Mouse (Mus musculus) limb, embryonic 10.5 days (tissue): ENCODE measurements at regions not wholly inside any gene's neighbourhood (a gene's known extent, or its start where the extent isn't known, plus 50 kb on each side); places are given as distances from the start of the nearest gene placed in this dataset.
"Not testable (repeated sequence)": the region's sequence is repeated elsewhere in the genome, so short reads cannot be mapped to it uniquely, and the experiment has no call there.

Source experiments
- DNase-seq: peaks from one replicate; pipeline ENCODE4 v3.0.0-alpha.2; 2017; ENCODE audit warnings: low spot score
- H3K27ac ChIP-seq: fragments of 300-500 bp; sonication (generic); 2 replicates; pipeline ENCODE4 v1.5.1; 2016; ENCODE audit warnings: mild to moderate bottlenecking
- H3K27me3 ChIP-seq: fragments of 300-500 bp; sonication (generic); 2 replicates; pipeline ENCODE4 v1.6.1; 2016; ENCODE audit warnings: low read depth, mild to moderate bottlenecking; ENCODE audit not compliant: poor library complexity, severe bottlenecking
- H3K36me3 ChIP-seq: fragments of 300-500 bp; sonication (generic); 2 replicates; pipeline ENCODE4 v1.6.1; 2016; ENCODE audit warnings: mild to moderate bottlenecking, moderate library complexity
- H3K4me1 ChIP-seq: fragments of 300-500 bp; sonication (generic); 2 replicates; pipeline ENCODE4 v1.6.1; 2016
- H3K4me3 ChIP-seq: fragments of 300-500 bp; sonication (generic); 2 replicates; pipeline ENCODE4 v1.5.1; 2016; ENCODE audit warnings: mild to moderate bottlenecking, moderate library complexity
- H3K9me3 ChIP-seq: fragments of 300-500 bp; sonication (generic); replicated peaks from 2 replicates; pipeline ENCODE4 v1.6.1; 2016; ENCODE audit warnings: mild to moderate bottlenecking
- WGBS: fragments of 180-500 bp; shearing (Covaris S2); methylation state at CpG from one replicate; pipeline ENCODE4 v1.1.7; 2016; 5-methylcytosine and 5-hydroxymethylcytosine counted together

- Histone ChIP-seq H3K9me3 (peaks cover 14% of the 10 kb centered on the region; the same call in 1 of the 2 replicates), H3K4me1 (peaks cover 22% of the 10 kb centered on the region)
Measured at GRCm38 (mm10) chr17:27294208-27294604, 89.9 kb upstream of the Lemd2 start.

DNA sequence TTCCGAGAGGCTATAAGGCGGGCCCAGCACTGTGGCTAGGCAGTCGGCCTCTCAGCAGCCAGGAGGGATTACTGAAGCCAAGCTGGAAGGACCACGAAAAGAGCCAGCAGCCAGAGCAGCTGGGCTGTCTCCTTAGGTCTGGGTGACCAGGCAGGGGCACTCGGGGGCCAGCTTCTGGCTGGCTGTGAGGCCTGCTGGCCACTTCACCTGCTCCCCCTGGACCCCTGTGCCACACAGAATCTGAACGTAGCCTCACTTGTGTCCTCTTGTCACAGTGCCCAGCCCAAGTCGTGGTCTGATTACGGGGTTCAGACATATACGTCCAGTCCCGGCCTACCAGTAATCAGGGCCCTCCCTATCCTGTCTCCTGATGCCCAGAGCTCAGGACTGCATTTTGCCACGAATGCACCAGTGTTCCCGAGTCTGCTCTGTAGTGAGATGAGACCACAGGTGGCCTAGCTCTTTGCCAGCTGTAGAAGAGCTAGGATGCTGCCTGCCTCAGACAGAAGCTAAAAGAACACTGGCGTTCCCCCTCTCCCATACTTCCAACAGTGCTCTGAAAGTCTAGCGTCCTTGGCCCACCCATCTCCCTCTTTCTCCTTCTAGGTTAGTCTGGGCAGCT is 89.4 kb upstream of the Lemd2 start:
- no peaks in the 10 kb centered on the region for H3K27me3 ChIP-seq
- WGBS: 82% methylated on average over 14 of the region's 14 CpGs
- H3K4me1 ChIP-seq: peaks cover 22% of the 10 kb centered on the region
- H3K9me3 ChIP-seq: peaks cover 14% of the 10 kb centered on the region; the same call in 1 of the 2 replicates
- H3K4me3 ChIP-seq: no peak overlapping the region
- no peak for DNase-seq
- peak overlapping the region; percentile 63; the same call in 1 of the 2 replicates for H3K27ac ChIP-seq
- no peaks in the 10 kb centered on the region for H3K36me3 ChIP-seq

More at GRCm38 (mm10) chr17:27294208-27294604, 89.9 kb upstream of the Lemd2 start:
- H3K36me3 ChIP-seq: no peaks in the 10 kb centered on the region
- H3K4me3 ChIP-seq: no peak overlapping the region
- H3K27ac ChIP-seq: peak overlapping the region; percentile 63; the same call in 1 of the 2 replicates
- 46% methylated on average over 5 of the region's 5 CpGs for WGBS
- no peak for DNase-seq
- H3K27me3 ChIP-seq: no peaks in the 10 kb centered on the region

- 81% methylated on average over 10 of the region's 10 CpGs for WGBS
- Histone ChIP-seq H3K27ac (no peak overlapping the region; the same call in 1 of the 2 replicates), H3K4me1 (peaks cover 22% of the 10 kb centered on the region), H3K9me3 (peaks cover 14% of the 10 kb centered on the region; the same call in 1 of the 2 replicates), H3K27me3 (no peaks in the 10 kb centered on the region), H3K36me3 (no peaks in the 10 kb centered on the region), H3K4me3 (no peak overlapping the region)
- DNase-seq: no peak
Measured at GRCm38 (mm10) chr17:27291673-27292072, 87.4 kb upstream of the Lemd2 start.

GRCm38 (mm10) chr17:27291176-27291575 is 86.9 kb upstream of the Lemd2 start:
- Histone ChIP-seq H3K9me3 (peaks cover 14% of the 10 kb centered on the region; the same call in 1 of the 2 replicates), H3K27ac (no peak overlapping the region), H3K4me1 (peaks cover 22% of the 10 kb centered on the region), H3K4me3 (no peak overlapping the region), H3K27me3 (no peaks in the 10 kb centered on the region), H3K36me3 (no peaks in the 10 kb centered on the region)
- WGBS: 95% methylated on average over 14 of the region's 14 CpGs
- no peak for DNase-seq

GRCm38 (mm10) chr17:27290311-27290710 is 86.0 kb upstream of the Lemd2 start:
- WGBS: 97% methylated on average over 16 of the region's 16 CpGs

GRCm38 (mm10) chr17:27289804-27290203 is 85.5 kb upstream of the Lemd2 start:
- not testable (repeated sequence) for H3K4me3 ChIP-seq, H3K27ac ChIP-seq, DNase-seq, H3K27me3 ChIP-seq, H3K36me3 ChIP-seq
- WGBS: 94% methylated on average over 14 of the region's 15 CpGs
- Histone ChIP-seq H3K4me1 (peaks cover 22% of the 10 kb centered on the region), H3K9me3 (peaks cover 14% of the 10 kb centered on the region; the same call in 1 of the 2 replicates)

More at GRCm38 (mm10) chr17:27290311-27290710, 86.0 kb upstream of the Lemd2 start:
- Histone ChIP-seq H3K9me3 (peaks cover 14% of the 10 kb centered on the region; the same call in 1 of the 2 replicates), H3K36me3 (no peaks in the 10 kb centered on the region), H3K27me3 (no peaks in the 10 kb centered on the region), H3K4me1 (peaks cover 22% of the 10 kb centered on the region), H3K27ac (no peak overlapping the region), H3K4me3 (no peak overlapping the region)
- no peak for DNase-seq

- H3K4me3 ChIP-seq, H3K27ac ChIP-seq, H3K4me1 ChIP-seq, DNase-seq, H3K36me3 ChIP-seq, H3K27me3 ChIP-seq: not testable (repeated sequence)
- WGBS: 96% methylated on average over 10 of the region's 10 CpGs
- peaks cover 14% of the 10 kb centered on the region; the same call in 1 of the 2 replicates for H3K9me3 ChIP-seq
Measured at GRCm38 (mm10) chr17:27287986-27288385, 83.7 kb upstream of the Lemd2 start.

DNA sequence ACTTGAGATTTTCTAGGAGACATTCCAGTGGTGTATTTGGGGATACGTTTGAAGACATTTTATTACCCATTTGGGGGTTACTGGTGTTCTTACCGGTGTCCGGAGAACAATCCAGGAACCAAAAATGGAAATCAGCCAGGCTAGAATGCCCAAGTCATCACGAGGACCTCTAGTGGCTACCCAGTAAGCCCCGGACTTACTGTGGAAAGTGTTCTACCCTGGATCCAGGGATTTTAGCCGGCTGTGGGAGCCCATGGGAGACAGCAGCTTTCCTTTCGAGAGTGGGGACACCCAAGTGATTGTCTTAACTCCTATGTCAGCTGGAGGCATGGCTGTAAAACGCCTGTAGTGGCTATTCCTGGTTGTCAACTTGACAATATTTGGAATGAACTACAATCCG is 77.0 kb upstream of the Lemd2 start:
- WGBS: 80% methylated on average over 9 of the region's 9 CpGs
- H3K9me3 ChIP-seq: 0 out of 2 replicates have a peak, but pooled peaks cover 8% of the 10 kb centered on the region
- H3K4me1 ChIP-seq: no peaks in the 10 kb centered on the region
- H3K27me3 ChIP-seq: no peaks in the 10 kb centered on the region
- no peak for DNase-seq
- no peak overlapping the region for H3K4me3 ChIP-seq
- H3K27ac ChIP-seq: no peak overlapping the region
- H3K36me3 ChIP-seq: no peaks in the 10 kb centered on the region

DNA sequence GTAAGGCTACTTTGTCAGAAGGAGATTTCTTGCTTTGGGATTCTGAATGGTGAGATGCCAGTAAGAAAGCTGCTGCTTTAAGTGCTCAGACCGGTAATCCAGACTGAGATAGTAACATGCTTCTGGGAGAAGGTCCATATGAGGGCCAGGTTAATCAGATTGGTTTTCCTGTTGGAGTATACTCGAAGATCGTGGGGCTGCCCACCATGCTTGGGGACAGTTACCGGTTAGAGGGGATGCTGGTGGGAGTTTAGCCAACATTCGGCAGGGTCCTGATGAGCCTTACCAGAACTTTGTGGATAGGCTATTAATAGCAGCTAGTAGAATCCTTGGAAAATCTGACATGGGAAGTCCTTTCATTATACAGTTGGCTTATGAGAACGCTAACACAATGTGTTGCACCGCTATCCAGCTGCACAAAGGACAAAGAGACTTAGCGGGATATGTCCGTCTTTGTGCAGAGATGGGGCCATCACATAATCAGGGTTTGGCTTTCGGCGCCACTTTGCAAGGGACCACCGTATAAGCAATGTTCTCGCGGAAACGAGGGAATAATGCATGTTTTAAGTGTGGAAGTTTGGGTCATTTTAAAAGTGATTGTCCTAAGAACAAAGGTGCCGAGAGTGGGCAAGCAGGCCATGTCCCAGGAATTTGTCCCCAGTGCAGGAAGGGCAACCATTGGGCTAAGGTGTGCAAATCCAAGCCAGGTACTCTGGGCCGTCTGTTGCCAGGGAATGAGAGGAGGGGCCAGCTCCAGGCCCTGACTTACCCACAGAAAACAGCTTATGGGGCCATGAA is 75.4 kb upstream of the Lemd2 start:
- H3K36me3 ChIP-seq, H3K4me3 ChIP-seq, H3K9me3 ChIP-seq, H3K4me1 ChIP-seq, H3K27me3 ChIP-seq, H3K27ac ChIP-seq, DNase-seq: not testable (repeated sequence)
- WGBS: 94% methylated on average over 17 of the region's 17 CpGs

DNA sequence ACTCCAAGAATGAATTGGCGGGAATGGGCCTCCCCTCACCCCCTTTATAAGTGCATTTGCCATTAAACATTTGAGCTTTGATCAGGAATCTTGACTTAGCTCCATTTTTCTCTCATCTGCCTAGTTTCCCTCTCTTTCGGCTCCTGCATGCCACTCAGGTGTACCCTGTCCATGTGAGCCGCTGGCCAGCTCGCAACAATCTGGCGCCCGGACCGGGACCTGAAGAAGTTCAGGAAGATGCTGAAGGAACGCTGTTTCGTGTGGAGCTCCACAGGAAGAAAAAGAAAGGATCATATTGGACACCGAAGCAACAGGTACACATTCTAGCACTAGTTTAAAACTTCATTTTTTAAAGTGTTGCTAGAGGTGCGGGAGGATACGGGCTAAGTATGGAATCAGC is 73.5 kb upstream of the Lemd2 start:
- not testable (repeated sequence) for H3K27ac ChIP-seq, H3K4me3 ChIP-seq, H3K36me3 ChIP-seq, H3K9me3 ChIP-seq, DNase-seq, H3K27me3 ChIP-seq, H3K4me1 ChIP-seq
- WGBS: 96% methylated on average over 12 of the region's 12 CpGs

- H3K27me3 ChIP-seq, H3K4me1 ChIP-seq, H3K27ac ChIP-seq, H3K4me3 ChIP-seq, DNase-seq, H3K9me3 ChIP-seq, H3K36me3 ChIP-seq: not testable (repeated sequence)
- WGBS: 91% methylated on average over 12 of the region's 12 CpGs
Measured at GRCm38 (mm10) chr17:27271756-27272155, 67.5 kb upstream of the Lemd2 start.

DNA sequence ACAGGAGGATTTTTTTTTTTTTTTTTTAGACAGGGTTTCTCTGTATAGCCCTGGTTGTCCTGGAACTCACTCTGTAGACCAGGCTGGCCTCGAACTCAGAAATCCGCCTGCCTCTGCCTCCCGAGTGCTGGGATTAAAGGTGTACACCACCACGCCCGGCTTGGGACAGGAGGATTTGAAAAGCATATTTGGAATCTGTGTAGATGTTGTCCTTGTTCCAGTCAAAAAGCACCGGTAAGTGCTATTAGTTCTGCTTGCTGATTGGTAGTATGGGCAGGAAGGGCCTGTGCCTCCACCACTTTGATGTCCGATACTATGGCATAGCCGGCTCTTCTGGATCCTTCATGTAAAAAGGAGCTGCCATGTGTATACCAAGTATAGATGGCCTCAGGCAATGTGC is 66.5 kb upstream of the Lemd2 start:
- H3K4me3 ChIP-seq, H3K27me3 ChIP-seq, H3K27ac ChIP-seq, H3K4me1 ChIP-seq, DNase-seq, H3K9me3 ChIP-seq, H3K36me3 ChIP-seq: not testable (repeated sequence)
- WGBS: 93% methylated on average over 8 of the region's 8 CpGs

GRCm38 (mm10) chr17:27264607-27265006 is 60.3 kb upstream of the Lemd2 start:
- not testable (repeated sequence) for H3K4me3 ChIP-seq, DNase-seq, H3K9me3 ChIP-seq, H3K4me1 ChIP-seq, H3K27me3 ChIP-seq, H3K36me3 ChIP-seq, H3K27ac ChIP-seq
- 92% methylated on average over 7 of the region's 9 CpGs for WGBS
